Mouse (Mus musculus): ENCODE measurements around the gene Stk11ip.

- TF ChIP-seq POLR2A (IDR thresholded peaks at IDR 0.05; ENCODE audit: borderline replicate concordance, insufficient read depth, low read length) (no peak), CTCF (IDR thresholded peaks at IDR 0.05; ENCODE audit: borderline replicate concordance, insufficient read depth, low read depth, low read length) (no peak)
Observed at GRCm38 (mm10) chr1:75517984-75518383, 3.3 kb upstream of the Stk11ip start.
